Mouse (Mus musculus): ENCODE results near the gene Myl12a. TPM values are rescaled to one million over a fixed set of nuclear protein-coding genes. Genes with fewer than 3 reads are reported as not detected.
"Not testable (repeated sequence)": the region's sequence is repeated elsewhere in the genome, so short reads cannot be mapped to it uniquely, and the experiment has no call there.

Myl12a gene
- total RNA-seq, 2 experiments from 2014 or later, result 404 to 431 TPM

DNA sequence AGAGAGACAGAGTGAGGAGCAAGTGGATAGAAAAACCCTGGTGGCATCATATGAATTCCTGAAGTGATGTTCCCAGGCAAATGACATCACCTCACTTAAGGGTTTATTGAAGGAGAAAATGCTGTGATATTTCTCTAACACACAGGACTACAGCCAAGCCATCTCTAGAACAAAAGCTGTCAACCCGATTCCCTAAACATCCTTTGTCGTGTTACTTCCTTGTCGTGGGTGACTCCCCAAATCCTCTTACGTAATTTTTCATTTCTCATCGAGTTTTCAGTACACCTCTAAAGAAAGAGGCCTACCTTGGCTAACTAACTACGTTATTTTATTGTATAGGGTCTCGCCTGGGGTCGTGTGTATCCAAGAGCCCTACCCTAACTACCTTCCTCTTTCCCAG, 13.2 kb downstream of the Myl12a start:
- DNase-seq, result no peak

DNA sequence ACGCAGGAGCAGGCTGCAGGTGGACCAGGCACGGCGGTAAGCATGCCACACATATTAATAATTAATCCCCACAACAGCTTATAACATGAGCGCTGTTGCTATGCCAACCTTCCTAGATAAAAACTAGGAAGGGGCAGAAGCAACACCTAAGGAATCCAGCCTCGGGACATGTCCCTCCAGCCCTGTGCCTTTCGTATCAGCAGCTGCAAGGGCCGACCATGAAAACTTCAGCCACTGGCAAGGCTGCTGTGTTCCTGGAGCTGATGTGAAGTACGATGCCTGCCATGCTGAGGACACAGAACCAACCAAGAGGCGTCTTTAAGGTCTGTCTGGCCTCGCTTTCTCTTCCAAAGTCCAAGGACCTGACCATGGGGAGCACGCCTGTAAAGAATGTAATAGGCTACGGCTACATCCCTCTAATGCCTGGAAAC, 14.3 kb downstream of the Myl12a start:
- no peak for DNase-seq

DNA sequence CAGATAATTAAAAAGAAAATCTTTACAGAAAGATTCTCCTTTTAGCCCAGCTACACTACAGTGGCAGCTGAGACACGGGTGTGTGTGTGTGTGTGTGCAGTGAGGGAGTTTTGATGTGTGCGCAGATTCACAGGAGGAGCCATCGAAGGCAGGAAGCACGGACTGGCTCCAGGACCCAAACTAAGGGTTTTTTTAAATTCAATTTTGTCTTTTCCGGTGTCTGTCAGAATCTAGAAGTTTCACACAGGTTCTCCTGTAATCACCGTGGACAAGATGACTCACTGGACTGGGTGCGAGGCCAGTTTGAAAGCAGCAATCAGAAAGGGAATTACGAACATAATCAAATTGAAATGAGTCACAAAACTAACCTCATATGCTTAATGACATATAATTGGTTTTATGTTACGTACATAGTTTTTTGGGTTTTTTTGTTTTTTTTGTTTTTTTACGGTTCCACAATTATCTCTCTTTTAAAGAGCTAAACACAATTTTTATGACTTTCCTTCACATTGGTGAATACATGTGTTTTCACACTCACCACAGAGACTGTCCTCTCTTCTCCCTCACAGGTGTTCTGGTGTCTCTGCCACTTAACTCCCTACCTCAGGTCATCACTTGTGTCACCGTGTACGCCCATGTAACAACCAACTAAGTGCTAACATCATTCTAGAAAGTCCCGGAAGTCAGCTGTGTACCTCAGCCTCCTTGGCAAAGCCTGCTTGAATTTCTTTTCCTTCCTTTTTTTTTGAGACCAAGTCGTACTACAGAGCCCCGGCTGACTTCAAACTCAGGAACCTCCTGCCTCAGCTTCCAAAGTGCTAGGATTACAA, 15.6 kb downstream of the Myl12a start:
- DNase-seq, result no peak

DNA sequence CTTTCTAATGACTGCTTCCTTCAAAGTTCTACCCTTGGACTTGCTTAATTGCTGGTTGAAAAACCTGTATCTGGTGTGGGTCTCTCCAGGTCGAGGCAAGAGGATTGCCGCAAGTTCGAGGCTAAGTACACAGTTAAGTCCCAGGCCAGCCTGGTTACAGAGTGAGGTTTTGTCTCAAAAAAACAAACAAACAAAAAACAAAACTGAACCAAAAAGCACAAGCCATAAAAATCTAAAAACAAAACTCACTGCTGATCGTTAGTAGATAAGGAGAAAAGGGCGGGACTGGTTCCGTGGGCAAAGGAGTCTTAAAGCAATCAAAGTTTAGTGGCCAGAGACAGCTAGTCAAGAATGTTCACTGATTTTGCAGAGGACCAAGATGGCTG, 16.3 kb downstream of the Myl12a start:
- DNase-seq, result no peak

DNA sequence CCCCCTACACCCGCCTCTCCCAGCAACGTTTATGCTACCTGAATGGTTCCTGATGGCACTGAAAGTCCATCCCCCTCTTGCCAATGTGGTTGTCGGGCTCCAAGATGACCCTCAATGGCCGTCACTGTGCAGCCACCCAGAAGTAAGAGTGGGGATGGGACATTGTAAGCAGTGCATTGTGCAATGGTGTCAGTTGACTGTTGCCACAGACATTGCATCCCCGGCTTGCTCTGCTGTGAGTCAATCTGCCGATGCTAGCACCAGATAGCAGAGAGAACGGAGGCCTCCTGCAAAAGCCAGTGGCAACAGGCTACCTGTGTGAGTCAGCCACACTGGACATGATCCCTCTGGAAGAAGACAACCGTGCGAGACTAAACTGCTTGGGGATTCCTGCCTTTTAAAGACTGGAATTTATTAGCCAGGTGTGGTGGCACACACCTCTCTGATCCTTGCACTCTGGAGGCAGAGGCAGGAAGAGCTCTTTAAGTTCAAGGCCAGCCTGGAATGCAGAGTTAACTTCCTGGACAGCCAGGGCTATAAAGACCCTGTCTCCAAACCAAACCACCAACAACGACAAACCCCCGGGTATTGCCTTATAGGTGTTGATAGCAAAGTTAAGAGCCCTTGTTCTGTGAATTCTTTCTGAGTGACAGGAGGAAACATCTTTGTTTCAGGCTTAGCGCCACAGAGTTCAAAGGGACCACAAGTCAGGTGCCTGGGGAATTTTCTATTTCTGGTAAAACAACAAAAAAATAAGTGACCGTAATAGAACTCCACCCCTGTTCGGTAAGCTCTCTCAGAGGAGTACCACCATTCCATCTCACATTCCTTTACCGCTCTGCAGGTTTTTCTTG, 16.9 kb downstream of the Myl12a start:
- no peak for DNase-seq

DNA sequence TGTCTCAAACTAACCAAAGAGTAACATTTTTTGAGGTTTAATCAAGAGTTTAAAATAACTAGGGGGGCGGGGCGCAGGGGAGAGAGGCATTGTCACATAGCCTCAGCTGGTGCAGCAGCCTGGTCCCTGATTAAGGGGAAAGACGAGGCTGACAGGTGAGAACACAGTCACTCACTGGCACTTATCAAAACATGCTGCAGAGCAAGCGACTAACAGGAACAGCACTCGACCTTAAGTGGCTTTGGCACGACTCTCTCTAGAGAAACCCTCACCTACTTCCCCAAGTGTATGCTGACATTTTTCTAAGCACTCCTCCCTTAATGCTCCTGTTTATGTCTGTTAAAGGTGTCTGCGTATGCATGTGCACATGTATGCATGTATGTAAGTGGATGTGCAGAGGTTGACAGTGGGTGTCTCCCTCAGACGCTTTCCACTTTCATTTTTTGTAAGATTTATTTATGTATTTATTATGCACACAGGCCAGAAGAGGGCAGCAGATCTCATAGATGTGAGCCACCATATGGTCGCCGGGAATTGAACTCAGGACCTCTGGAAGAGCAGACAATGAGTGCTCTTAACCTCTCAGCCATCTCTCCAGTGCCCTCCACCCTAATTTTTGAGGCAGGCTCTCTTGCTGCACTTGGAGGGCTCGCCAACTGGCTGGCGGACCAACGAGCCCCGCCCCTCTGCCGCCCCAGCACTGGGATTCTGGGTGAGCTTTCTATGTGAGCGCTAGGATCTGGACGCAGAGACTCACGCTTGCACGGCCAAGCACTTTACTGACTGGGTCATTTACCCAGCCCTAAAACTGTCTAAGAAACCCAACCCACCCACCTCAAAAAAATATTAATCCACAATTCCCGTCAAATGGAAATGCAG, 23.1 kb downstream of the Myl12a start:
- no peak for DNase-seq

DNA sequence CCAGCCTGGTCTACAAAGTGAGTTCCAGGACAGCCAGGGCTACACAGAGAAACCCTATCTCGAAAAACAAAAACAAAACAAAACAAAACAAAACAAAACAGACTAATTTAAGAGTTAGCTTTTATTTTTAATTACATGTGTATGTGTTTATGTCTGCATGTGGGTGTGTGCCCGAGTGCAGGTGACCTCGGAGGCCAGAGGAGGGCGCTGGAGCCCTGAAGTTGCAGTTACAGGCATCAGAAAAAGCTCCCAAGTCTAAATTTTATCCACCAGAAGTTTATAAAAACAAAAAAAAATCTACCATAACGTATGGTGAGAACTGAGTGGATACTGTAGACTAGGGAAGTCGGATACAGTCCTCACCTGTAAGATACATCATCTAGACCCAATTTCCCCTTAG, 24.9 kb downstream of the Myl12a start:
- no peak for DNase-seq

DNA sequence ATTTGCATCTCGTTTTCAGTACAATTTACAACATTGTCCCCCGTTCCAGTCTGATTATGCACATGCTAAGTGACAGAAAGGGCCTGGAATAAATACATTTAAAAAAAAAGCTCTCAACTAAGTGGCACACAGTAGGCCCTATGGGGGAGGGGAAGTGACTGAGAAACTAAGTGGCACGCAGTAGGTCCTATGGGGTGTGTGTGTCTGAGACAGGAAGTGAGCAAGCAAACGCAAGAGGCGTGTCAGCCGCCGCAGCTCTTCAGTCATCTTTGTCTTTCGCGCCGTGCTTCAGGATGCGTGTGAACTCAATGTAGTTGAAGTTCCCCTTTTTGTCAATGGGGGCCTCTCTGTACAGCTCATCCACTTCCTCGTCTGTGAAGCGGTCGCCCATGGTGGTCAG, 28.6 kb downstream of the Myl12a start:
- not testable (repeated sequence) for DNase-seq

DNA sequence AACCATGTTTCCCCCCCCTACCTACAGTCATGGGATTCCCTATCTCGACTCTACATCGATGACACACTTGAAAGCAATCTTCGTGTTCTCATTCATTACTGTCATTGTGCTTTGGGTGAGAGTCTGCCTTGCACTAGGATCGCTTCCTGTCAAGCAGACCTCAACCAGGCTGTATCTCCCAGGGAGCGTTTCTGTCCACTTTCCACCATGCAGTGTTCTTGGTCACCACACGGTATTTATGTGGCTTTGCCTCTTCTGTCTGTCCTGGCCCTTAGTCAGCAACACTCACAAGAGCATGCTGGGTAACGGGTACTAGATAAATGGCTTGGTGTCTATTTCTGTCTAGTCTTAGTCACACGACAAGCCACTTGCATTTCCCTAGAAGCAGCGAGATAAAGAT, 29.3 kb downstream of the Myl12a start:
- no peak for DNase-seq

DNA sequence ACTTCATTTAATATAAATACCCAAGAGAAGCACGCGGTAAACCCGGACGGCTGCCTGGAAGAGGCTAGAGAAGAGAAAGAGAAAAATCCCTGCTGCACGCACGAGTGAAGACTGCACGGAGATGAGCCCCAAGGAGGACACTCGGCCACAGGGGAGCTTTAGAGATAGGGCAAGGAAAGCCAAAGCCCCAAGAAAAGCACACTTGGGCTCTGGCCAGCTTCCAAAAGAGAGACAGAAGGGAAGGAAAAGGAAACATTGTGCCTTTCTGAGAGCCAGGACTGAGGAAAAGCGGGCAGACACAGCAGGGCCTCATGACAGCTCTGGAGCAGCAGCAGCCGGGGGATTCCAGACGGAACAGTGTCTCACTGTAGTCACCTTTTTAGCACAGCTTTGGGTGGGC, 31.5 kb downstream of the Myl12a start:
- DNase-seq, result no peak

DNA sequence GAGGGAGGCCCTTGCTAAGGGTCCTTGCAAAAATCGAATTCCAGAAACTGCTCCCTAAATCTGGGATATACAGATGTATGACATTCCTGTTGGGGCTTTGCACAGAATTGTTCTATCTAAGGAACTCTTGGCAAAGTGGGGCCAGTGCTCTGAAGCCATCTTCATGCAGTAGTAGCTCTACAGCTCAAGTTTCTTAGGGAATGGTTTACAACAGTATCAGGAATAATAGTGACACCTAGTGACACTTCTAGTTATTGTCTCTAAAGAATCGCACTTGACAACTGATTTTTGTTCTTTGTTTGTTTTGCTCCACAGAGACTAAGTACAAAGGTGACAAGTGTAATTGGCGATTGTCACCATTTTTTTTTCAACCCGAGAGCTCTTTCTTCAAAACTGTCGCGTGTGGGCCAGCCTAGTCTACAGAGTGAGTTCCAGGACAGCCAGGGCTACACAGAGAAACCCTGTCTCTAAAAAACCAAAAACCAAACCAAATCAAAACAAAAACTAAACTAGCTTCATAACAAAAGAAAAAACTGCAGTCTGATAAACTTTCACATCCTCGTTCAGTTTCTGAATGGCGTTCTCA, 34.0 kb downstream of the Myl12a start:
- no peak for DNase-seq

DNA sequence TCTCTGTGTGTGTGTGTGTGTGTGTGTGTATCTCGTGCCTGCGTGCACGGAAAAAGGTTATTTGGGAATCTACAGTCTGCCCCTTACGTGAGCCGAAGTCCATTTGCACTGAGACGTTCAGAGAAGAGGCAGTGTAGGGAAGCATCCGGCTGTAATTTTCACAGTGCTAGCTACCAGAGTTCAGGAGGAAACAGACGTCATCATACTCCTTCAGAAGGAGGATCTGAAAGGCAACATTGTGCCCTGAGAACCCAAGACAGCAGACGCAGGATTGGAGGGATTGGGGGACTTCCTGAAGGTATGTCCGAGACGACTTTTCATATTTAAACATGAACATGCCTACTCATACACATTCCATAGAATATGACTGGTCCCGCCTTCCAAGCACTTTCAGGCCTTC, 35.0 kb downstream of the Myl12a start:
- no peak for DNase-seq

DNA sequence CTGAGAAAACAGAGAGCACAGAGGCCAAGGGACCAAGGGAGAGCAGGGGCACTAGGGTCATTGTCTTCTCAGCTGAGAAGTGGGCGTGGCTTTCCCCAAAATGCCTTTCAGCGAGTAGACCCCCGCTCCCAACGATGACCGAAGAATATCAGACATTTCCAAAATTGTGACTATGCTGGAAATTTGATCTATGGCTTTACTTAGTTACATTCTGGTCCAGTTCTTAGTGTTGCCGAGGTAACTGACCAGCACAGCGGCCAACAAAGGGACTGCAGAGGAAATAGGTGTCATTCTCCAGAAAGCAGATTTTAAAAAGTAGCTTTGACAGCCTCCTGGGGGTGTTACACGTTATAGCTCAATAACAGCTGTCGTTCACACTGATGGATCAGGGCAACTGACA, 35.5 kb downstream of the Myl12a start:
- no peak for DNase-seq

DNA sequence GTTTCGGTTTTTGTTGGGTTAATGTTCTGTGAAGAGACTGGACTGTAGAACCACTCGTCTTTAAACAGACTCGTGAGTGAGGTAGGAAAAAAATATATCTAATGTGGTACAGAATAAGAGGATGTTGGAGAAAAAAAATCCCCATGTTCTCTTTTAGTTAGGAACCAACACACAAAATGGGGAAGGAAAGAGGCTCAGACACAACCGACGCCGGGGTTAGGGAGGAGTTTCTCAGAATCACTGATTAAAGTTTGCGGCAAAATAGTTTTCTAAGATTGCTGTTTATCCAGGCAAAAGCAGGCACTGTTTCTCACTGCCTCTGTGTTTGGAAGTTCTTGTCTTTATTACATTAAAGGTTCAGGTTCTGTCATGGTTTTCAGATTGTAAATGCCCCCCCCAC, 36.6 kb downstream of the Myl12a start:
- no peak for DNase-seq

DNA sequence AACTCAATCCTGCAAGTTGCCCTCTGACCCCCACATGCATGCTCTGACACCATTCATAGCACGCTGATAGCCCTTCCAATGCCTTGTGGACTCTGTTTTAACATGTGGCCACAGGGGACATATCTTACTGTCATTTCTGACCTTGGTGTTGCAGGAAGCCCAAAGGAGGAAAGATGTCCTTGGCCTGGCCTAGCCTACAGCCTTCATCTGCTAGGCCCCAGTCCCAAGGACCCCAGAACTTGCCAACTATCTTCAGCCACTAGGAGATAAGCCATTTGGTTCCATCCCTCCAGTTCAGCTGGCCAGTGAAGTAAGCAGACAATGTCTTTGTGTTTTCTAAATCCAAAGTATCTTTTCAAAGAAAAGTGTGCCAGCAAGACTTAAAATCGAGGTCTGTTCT, 37.4 kb downstream of the Myl12a start:
- no peak for DNase-seq

DNA sequence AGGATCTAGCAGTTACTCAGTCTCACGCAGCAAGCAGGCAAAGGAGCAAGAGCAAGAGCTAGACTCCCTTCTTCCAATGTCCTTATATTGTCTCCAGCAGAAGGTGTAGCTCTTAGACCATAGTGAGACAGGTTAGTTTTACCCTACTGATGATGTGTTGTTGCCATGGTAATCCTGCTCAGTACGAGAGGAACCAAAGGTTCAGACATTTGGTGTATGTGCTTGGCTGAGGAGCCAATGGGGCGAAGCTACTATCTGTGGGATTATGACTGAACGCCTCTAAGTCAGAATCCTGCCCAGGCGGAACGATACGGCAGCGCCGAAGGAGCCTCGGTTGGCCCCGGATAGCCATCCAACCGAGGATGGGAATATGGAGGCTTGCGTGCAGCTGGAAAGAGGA, 39.1 kb downstream of the Myl12a start:
- DNase-seq, result peak; percentile 74

DNA sequence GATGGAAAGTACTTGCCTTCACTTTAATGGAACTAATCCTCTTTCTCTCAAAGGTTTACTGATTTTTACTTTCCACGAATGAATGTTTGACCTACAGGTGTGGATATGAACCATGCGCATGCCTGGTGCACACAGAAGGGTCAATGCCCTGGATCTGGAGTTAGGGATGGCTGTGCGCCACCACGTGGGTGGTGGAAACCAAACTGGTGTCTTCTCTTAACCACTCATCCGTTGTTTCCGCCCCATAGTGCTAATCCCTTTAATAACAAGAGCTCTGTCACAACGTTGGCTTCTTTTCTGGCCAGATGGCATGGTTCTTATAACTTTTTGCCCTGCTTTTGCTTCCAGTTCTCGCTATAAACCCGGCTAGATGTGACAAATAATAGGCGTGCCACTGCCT, 51.4 kb downstream of the Myl12a start:
- DNase-seq, result no peak

DNA sequence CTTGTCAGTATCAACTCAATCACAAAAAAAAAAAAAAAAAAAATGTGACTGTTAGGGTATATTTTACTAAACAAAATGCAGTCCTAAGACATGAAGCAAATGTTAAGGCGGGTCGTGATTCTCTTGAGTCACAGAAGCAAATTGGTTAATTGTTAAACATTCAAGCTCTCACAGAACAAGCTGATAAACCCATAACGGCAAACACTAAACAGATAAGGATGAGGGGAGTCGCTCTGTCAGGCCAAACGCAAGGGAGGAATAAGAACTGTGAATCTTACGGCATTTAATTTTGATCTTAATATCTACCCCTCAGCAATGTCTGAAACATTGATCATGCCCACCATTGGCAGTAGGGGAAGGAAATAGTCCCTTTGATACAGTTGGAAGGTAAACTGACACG, 53.5 kb downstream of the Myl12a start:
- no peak for DNase-seq

DNA sequence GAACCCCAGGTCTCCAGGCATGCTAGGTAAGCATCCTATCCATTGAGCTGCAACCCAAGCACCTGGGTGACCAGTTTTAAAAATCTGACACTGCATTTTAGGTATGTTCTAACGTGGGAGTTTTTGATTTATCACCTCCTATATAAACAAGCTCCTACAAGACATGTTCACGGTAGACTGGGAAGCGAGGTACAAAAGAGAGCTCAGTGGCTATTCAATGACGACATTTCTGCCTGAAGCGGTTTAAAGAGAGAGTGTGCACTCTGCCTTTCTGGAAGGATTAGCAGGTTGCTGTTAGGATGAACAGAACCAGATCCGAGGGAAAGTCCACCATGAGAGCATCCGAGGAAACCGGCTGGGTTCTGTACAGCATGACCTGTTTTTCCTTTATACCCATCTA, 54.0 kb downstream of the Myl12a start:
- no peak for DNase-seq

DNA sequence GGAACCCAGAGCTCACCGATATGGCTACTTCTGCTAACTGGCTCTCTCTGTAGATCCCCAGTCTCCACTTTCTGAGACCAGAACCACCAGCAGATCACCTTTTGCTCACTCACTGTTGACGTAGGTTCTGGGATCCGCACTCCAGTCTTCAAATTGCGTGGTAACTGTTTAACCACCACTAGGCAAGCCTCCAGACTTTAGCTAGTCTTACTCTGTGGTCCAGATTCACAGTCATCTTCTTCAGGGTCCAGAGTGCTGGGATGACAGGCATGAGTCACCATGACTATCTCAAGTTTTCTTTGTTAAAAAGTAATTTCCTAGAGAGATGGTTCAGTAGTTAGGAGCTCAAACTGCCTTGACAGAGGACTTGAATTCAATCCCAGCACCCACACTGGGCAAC, 58.9 kb downstream of the Myl12a start:
- no peak for DNase-seq
